Mouse (Mus musculus): ENCODE data around the gene Nfia.

Gene Nfia

GRCm38 (mm10) chr4:98103337-98103666, 330.8 kb downstream of the Nfia start:
- DNase-seq (ENCODE audit: low spot score in 2 of 2), result no peak

DNA sequence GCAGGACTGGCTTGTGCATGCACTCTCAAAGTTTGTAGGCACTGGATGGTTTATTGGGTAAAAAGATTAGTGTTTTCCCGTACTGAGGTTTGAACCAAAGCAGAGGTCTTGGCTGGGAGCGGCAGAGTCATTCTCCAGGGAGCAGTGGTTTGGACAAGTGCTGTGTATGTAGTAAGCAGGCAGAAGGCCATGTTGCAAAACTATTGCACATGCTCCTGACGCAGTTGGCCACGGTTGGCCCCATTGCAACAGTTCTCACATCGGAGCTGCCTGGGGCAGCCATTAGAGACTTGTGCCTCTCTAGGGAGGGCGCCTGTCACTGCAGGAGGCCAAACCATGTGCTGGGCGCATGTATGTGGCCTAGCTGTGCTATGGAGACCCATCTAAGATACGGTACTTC, 331.6 kb downstream of the Nfia start:
- no peak for DNase-seq (ENCODE audit: low spot score in 2 of 2)

DNA sequence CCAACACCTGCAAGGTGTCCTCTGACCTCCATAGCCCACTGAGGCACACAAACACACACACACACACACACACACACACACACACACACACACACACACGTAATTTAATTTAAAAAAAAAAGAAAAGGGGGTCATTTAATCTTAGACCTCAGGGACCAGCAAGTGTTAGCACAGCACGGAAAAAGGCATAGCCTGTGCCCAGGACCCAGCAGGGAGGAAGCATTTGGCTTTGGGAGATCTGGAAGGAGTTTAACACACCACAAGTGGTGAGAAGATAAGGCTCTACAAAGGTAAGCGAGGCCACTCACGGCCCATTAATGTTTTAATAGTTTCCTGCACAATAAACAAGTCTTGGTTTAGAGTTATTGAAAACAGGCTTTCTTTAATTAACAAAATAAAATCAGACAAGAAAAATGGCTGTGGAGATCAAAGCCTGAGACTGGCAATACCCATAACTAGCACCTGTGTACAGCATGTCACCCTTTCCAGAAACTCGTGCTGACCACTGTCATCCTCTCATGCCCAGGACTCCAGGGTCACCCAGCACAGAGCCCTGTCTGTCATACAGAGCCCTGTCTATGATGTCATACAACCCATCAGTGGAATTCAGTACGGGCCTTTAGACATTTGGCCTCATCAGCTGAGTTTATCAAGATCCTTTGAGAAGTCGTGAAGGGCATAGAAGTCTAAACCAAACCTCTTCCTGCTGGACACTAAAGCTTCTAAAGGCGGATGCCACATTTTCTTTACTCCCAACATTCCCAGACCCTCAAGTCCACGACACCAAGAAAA, 332.6 kb downstream of the Nfia start:
- DNase-seq (ENCODE audit: low spot score in 2 of 2), result no peak

DNA sequence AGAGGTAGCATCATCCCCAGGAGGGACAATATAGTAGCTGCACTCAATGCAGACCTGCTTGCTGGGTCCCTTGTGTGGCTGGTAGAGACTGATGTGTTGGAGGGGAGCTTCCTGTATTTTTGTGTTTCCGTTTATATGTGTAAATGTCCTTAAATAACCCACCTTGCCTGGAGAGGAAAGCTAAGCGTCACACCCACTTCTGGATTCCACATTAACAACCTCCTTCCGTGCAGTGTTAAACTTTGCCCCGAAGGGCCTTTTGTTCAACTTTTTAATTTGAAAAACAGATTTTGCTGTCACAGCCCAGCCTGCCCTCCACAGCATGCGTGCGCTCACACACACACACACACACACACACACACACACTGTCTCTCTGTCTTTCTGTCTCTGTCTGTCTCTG, 333.4 kb downstream of the Nfia start:
- DNase-seq (ENCODE audit: low spot score in 2 of 2), result no peak

DNA sequence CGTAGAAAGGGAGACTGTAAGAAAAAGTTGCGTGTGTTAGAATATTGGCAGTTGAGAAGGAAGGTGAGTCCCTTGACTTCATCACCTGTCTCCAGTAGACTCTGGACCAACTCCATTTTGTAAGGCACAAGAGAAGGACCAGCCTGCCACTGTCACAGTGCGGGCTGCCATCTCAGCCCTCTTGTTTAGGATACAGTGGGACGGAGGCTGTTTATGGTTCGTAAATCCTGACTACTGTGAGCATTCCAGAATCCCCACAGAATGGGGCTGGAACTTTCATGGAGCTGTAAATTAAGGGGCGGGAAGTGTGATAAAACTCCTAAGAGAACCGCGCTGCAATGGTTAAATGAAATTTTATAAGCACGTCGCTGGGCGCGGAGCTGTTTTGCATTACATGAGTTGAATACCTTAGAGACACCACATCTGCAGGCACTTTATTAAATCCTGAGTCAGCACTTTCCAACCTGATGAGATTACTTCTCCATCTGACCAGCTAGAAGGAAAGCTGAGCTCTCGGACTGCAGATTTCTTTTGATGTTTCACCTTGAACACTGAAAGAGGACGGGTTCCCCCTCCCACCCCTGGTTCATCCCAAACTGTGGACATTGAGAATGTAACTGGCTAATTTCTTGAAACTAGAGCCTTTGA, 334.0 kb downstream of the Nfia start:
- no peak for DNase-seq (ENCODE audit: low spot score in 2 of 2)

- no peak for DNase-seq (ENCODE audit: low spot score in 2 of 2)
Measured at GRCm38 (mm10) chr4:98107093-98107453, 334.5 kb downstream of the Nfia start.

- no peak for DNase-seq (ENCODE audit: low spot score in 2 of 2)
Measured at GRCm38 (mm10) chr4:98107936-98108675, 335.6 kb downstream of the Nfia start.

DNA sequence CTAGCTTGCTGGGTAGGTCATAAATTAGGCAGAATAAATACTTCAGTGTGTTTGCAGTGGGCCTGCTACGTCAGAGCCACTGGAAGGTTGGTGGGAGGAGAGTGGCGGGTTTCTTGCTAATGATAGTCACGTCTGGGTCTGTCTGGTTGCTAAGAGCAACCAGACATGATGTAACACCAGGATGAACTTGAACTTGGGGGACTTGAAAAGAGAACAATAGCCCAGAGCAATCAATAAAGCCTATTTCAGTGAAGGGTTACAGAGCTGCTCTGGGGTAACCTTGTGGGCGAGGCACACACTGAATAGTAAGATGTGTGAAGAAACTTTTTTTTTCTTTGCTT, 336.1 kb downstream of the Nfia start:
- DNase-seq (ENCODE audit: low spot score in 2 of 2), result peak in 1 of 2 experiments; percentile 55

- peak; percentile 39 to 62 for DNase-seq (ENCODE audit: low spot score in 2 of 2)
Measured at GRCm38 (mm10) chr4:98109064-98109463, 336.5 kb downstream of the Nfia start.

DNA sequence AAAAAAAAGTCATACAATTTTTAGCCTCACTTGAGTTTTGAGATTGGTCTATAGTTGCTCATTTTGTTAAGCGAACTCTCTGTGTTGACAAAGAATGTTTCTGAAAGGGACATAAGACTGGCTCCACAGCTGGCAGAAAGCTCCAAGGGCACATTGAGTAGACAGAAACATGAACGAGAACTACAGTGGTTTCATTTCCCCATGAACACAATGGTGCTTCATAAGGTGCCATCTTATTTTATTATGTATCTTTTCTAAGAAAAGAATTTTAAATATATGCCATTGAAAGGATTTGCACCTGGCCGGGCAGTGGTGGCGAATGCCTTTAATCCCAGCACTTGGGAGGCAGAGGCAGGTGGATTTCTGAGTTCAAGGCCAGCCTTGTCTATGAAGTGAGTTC, 337.4 kb downstream of the Nfia start:
- DNase-seq (ENCODE audit: low spot score in 2 of 2), result no peak

GRCm38 (mm10) chr4:98113289-98114024, 340.9 kb downstream of the Nfia start:
- no peak for DNase-seq (ENCODE audit: low spot score in 2 of 2)

DNA sequence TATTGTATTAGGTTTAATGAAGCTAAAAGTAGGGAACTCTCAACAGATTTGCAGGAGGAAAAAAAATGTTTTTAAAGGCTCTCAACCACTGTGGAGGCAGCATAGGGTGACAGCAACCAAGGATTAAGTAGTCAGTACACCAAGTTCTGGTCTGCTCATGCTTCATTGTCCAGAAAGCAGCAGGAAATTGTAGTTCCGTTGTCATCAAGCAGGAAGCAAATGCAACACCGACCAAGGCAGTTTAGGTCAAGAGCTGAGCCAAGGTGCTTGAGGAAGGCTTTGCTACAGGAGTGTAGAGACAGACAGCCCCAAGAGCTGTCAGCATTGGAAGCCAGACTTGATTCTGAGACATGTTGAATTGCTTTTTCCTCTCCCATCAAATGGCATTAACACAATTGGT, 342.4 kb downstream of the Nfia start:
- DNase-seq (ENCODE audit: low spot score in 2 of 2), result no peak

GRCm38 (mm10) chr4:98115401-98115800, 342.9 kb downstream of the Nfia start:
- no peak for DNase-seq (ENCODE audit: low spot score in 2 of 2)

DNA sequence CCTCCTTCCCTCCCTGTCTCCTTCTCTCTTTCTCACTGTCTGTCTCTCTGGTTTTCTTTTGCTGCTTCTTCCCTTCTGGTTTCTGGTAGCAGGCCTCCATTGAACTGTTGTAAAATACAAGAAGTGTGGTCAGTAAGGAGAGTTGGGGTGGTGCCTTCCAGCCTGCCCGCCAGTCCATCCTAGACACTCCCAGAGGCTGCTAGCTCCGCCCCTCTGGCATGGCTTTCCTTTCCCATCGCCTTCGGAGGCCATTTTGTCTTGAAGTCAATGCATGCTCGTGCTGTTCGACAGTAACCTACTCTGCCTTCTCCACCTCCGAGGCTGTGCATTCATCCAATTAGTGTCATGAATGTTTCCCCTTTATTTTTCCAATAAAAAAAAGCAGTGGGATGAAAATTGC, 343.5 kb downstream of the Nfia start:
- no peak for DNase-seq (ENCODE audit: low spot score in 2 of 2)

DNA sequence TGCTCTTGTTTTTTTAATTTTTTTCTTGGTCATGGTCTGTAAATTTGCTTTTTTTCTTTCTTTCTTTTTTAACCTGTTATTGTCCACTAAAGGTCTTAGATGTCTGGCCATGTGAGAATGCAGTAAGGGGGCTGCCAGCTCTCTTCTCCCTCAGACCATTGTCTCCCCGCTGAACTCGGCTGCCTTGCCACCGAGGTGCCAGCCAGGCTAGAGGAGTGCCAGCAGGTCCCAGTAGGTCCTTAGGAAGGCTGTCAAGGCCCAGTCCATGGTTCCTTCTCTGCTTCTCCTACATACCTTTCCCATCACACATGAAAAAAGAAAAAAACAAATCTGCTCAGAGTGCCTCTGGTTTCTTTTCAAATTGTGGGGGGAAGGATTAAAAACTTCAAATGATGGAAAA, 345.6 kb downstream of the Nfia start:
- no peak for DNase-seq (ENCODE audit: low spot score in 2 of 2)

GRCm38 (mm10) chr4:98118761-98119675, 346.5 kb downstream of the Nfia start:
- no peak for DNase-seq (ENCODE audit: low spot score in 2 of 2)

DNA sequence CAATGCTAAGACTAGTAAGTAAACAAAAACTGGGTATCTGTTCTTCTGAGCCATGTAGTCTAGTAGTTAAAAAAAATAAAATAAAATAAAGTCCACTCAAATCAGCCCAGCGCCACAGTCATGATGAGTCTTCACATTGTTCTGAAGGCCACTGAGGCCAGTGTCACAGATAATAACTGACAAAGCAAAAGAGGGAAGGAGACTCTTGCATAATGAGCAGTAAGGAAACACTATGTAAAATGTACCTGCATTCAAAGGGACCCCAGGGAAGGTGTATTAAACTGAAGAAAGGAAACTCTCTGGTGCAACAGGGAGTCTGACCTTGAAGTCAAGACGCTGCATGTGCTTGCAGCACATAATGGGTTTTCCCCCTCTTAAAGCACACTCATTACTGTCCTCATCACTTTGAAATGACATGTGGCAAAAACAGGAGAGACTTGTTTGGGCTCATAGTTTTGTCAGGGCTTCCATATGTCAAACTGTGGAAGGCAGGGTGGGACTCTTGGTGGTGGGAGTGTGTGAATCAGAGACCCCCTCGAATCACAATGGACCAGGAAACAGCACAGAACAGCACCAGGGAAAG, 347.5 kb downstream of the Nfia start:
- DNase-seq (ENCODE audit: low spot score in 2 of 2), result no peak

GRCm38 (mm10) chr4:98120706-98121340, 348.3 kb downstream of the Nfia start:
- DNase-seq (ENCODE audit: low spot score in 2 of 2), result no peak

DNA sequence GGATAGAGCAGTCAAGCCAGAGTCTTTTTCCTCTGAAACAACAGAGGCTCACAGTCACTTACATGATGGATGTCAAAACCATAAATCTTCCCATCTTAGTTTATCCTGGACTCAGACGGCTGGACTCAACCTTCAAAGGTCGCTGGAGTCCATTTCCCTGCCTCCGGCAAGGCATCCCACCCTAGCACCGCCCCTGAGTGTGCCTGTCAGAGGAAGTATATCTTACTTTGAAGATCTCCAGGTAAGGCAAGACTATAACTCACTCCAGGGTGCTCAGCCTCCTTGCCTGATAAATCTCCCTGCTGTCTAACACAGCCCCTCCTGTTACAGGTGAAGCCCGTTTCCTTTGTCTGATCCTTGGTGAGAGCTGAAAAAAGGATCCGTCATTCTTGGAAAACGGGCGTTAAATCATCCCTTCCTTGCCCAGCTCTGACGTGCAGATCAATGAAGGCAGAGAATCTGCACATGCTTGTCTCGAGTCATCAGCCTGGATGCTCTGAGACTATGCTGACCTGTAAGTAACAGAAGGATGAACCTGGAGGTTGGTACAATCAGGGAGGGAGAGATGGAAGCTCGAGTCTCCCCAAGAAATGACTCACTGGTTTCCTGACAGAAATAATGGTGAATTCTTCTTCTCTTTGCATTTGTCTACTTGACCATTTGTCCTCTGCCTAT, 353.6 kb downstream of the Nfia start:
- no peak for DNase-seq (ENCODE audit: low spot score in 2 of 2)

DNA sequence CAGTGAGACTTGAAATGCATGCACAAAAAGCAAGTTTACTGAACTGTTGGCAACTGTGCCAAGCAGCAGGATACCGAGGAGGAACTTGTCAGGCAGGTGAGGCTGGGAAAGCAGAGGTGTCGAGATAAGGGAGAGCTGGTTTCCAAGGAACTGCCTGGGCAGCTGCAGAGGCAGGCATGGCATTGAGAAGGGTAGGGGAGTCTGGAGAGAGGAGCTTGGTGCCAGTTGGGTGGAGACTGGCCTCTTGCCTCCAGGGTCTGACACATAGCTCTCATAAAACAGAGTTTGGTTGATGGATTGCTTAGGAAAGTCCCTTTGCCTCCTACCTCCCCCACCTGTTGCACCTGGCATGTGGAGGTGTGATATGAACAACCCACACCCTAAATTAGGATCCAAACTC, 358.3 kb downstream of the Nfia start:
- no peak for DNase-seq (ENCODE audit: low spot score in 2 of 2)

Measured in frontal cortex, postnatal 10 days (tissue).